Mouse (Mus musculus) erythroblast, embryonic 14.5 days (primary cell): Measurements from ENCODE around the gene Vmn2r124. TPM values are rescaled to one million over a fixed set of nuclear protein-coding genes. Genes with fewer than 3 reads are reported as not detected.
"Not testable (repeated sequence)": the region's sequence is repeated elsewhere in the genome, so short reads cannot be mapped to it uniquely, and the experiment has no call there.

ENCODE experiments used
- H3K27me3 ChIP-seq: 2 replicates; pipeline ENCODE4 v1.6.1; 2012; ENCODE audit warnings: inconsistent platforms; ENCODE audit not compliant: control insufficient read depth
- H3K36me3 ChIP-seq: 2 replicates; pipeline ENCODE4 v1.6.1; 2012; ENCODE audit warnings: mild to moderate bottlenecking, inconsistent platforms; ENCODE audit not compliant: control insufficient read depth
- H3K4me1 ChIP-seq: 2 replicates; pipeline ENCODE4 v1.6.1; 2012; ENCODE audit warnings: inconsistent platforms; ENCODE audit not compliant: control insufficient read depth
- H3K4me3 ChIP-seq: replicated peaks from 2 replicates; pipeline ENCODE3; 2012; ENCODE audit warnings: moderate library complexity, mild to moderate bottlenecking, inconsistent platforms
- H3K9me3 ChIP-seq: 2 replicates; pipeline ENCODE4 v1.6.1; 2012; ENCODE audit warnings: low read length, inconsistent platforms, mixed read lengths; ENCODE audit not compliant: control insufficient read depth
- GATA1 ChIP-seq: IDR thresholded peaks from 2 replicates; pipeline ENCODE4 v1.6.1; 2012; ENCODE audit warnings: low read length, inconsistent platforms, mixed read lengths
- TAL1 ChIP-seq: IDR thresholded peaks from 3 replicates; pipeline ENCODE4 v1.6.1; 2012; ENCODE audit warnings: low read length, inconsistent platforms, mixed read lengths
- polyA plus RNA-seq: library from polyadenylated mRNA; stranded (reverse); fragments of >175 nt; gene quantifications from 2 replicates; pipeline ENCODE4 v1.2.3, GENCODE M21; 2012

The Vmn2r124 gene
- not detected in 2 replicates for polyA plus RNA-seq

GRCm38 (mm10) chr17:18049124-18049523, at the start of gene Vmn2r124:
TSS of gene Vmn2r124 (plus strand) at chr17:18049424.
- no peak for TF ChIP-seq TAL1
- Histone ChIP-seq H3K4me1 (no peaks in the 10 kb centered on the region), H3K4me3 (no peak within 1 kb of the TSS), H3K36me3 (no peaks in the 10 kb centered on the region), H3K27me3 (no peaks in the 10 kb centered on the region), H3K9me3 (no peaks in the 10 kb centered on the region)

GRCm38 (mm10) chr17:18004752-18005151, 44.5 kb upstream of the Vmn2r124 start:
- TF ChIP-seq GATA1, result no peak
- no peak for TF ChIP-seq TAL1
- H3K4me1 ChIP-seq, result no peaks in the 10 kb centered on the region
- H3K9me3 ChIP-seq, result no peaks in the 10 kb centered on the region

GRCm38 (mm10) chr17:18021433-18021832, 27.8 kb upstream of the Vmn2r124 start, which contains the start of gene Fpr-rs4:
TSS of gene Fpr-rs4 (plus strand) at chr17:18021733.
- H3K9me3 ChIP-seq, result no peaks in the 10 kb centered on the region
- H3K36me3 ChIP-seq, result no peaks in the 10 kb centered on the region
- H3K27me3 ChIP-seq, result no peaks in the 10 kb centered on the region
- H3K4me3 ChIP-seq, result no peak within 1 kb of the TSS
- no peaks in the 10 kb centered on the region for H3K4me1 ChIP-seq
- TF ChIP-seq GATA1 (no peak), TAL1 (no peak)

More at GRCm38 (mm10) chr17:18004752-18005151, 44.5 kb upstream of the Vmn2r124 start:
- Histone ChIP-seq H3K4me3 (no peak overlapping the region), H3K36me3 (no peaks in the 10 kb centered on the region), H3K27me3 (no peaks in the 10 kb centered on the region)

GRCm38 (mm10) chr17:18084716-18085115, 35.5 kb downstream of the Vmn2r124 start, which contains the start of gene Vmn2r91:
TSS of gene Vmn2r91 (plus strand) at chr17:18085016.
- not testable (repeated sequence) for H3K4me3 ChIP-seq, H3K4me1 ChIP-seq, H3K27me3 ChIP-seq, H3K36me3 ChIP-seq, H3K9me3 ChIP-seq

GRCm38 (mm10) chr17:18095626-18096025, 46.4 kb downstream of the Vmn2r124 start:
- not testable (repeated sequence) for H3K4me1 ChIP-seq, H3K4me3 ChIP-seq, H3K36me3 ChIP-seq, H3K9me3 ChIP-seq, H3K27me3 ChIP-seq

- H3K36me3 ChIP-seq, H3K9me3 ChIP-seq, H3K4me1 ChIP-seq, H3K27me3 ChIP-seq, H3K4me3 ChIP-seq: not testable (repeated sequence)
These were observed 53.0 kb downstream of the Vmn2r124 start for GRCm38 (mm10) chr17:18102265-18102664.

Other genes starting within 250 kb of the Vmn2r124 start
- gene Spaca6, start 222.3 kb upstream of the Vmn2r124 start, polyA plus RNA-seq, result 0.18 TPM in 1 of 2 replicates, not detected in the other
- not detected in 2 replicates for gene Has1, start 194.2 kb upstream of the Vmn2r124 start, polyA plus RNA-seq
- gene Fpr1, start 165.5 kb upstream of the Vmn2r124 start, polyA plus RNA-seq, result 0.03 TPM in 1 of 2 replicates, not detected in the other
- gene Fpr2, start 161.6 kb upstream of the Vmn2r124 start, polyA plus RNA-seq, result not detected in 2 replicates
- gene Fpr3, start 161.6 kb upstream of the Vmn2r124 start, polyA plus RNA-seq, result not detected in 2 replicates
- gene Fpr-rs4, start 27.7 kb upstream of the Vmn2r124 start, polyA plus RNA-seq, result not detected in 2 replicates
- gene Vmn2r91, start 35.6 kb downstream of the Vmn2r124 start, polyA plus RNA-seq, result 0.04 TPM in 1 of 2 replicates, not detected in the other
- gene Vmn2r92, start 102.5 kb downstream of the Vmn2r124 start, polyA plus RNA-seq, result not detected in 2 replicates
- gene Vmn2r94, start 228.3 kb downstream of the Vmn2r124 start, polyA plus RNA-seq, result 0.02 TPM in 1 of 2 replicates, not detected in the other
- gene Vmn2r93, start 248.7 kb downstream of the Vmn2r124 start, polyA plus RNA-seq, result not detected in 2 replicates